Mouse (Mus musculus): ENCODE measurements at regions not wholly inside any gene's neighbourhood (a gene's known extent, or its start where the extent isn't known, plus 50 kb on each side); places are given as distances from the start of the nearest gene placed in this dataset.

DNA sequence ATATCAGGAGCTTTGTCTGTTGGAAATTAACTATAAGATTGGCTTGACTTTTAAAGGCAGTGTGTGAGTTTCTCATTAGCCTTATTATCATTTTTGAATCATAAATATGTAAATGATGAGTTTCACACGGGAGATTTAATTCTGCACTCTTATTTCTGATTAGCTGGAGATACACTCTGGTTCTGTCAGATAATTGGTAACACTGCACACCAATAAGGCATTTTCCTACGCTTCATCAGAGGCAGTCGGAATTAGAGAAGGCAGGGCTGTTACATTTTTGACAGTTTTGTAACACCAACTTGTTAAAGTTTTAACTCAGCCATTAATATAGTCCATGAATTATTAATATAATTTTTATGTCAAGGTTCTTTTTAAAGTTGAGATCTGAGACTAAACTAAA is 347.3 kb downstream of the Zfp352 start:
- DNase-seq (ENCODE audit: extremely low spot score in 1 of 2, low spot score in 1 of 2): no peak

DNA sequence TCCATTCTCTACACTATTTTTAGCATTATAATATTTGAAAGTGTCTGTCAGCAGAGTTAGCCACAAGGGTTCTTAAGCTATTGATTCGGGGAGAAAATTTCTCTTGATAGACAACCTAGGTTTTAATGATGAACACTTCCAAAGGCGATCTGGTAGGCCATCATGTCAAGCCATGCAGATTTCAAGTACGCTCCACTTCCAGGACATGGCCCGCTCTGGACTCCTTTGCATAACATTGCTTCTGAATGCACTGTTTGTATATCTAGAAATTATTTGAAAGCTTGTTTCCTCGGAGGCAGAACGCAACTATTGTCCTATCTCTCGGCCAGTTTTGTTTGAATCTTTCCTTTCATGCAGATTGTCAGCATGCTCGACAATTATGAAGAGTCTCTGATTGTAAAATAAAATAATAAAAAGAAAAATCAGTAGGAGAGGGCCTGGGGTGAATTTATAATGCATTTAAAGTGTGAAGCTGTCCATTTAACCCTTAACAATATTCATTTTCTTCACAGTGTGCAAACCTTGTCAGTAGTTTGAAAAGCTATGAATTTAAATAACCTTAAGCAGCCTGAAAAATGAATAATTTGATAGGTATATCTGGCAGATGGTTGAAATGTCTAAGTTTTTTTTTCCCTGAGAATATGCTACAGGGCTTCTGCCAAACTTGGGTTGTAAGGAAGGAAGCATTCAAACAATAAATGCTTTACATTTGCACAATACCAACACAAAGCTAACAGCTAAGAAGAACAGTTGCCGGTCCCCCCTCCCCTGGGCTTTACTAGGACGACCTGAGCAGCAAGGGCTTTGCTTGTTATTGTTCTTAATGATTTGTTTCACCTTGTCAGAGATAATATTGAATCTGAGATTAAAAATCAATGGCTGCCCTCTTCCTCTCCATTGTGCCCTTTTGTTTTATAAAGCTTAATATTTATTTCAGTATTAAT is 357.8 kb downstream of the Zfp352 start:
- no peak for DNase-seq (ENCODE audit: extremely low spot score in 1 of 2, low spot score in 1 of 2)

DNA sequence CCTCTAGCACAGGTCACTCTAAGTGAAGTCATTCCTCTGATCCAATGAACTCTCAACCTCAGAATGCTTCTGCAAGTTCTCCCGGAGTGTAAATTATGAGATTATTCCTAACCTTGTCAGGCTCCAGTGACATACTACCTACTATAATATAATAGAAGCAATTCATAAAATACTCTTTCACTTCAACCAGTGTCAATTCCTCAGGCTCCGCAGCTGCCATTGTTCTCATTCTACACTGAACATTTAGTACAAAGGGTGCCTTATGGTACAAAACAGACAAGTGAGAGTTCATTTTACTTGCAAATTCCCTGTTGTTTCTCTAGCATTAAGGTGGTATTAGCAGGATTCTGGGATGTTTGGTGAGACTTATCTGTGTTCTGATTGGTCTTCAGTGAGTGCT is 379.7 kb downstream of the Zfp352 start:
- no peak for DNase-seq (ENCODE audit: extremely low spot score in 1 of 2, low spot score in 1 of 2)

DNA sequence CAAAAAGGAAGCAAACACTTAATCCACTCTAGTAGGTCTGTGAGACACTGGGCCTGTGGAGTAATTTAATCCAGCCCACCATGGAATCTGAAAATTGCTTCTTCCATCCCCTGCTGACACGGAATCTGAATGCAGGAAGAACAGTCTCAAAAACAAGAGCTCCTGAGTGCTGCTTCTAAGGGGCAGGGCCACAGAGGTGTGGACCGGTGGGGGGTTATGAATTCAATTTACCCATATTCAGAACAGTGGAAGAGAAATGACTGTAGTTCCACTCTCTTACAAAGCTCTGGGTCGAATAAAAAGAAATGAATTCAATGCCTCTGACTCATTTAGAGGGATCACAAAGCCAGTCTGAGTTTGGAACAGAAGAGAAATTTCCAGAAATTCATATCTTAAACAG is 390.3 kb downstream of the Zfp352 start:
- DNase-seq (ENCODE audit: extremely low spot score in 1 of 2, low spot score in 1 of 2): no peak

DNA sequence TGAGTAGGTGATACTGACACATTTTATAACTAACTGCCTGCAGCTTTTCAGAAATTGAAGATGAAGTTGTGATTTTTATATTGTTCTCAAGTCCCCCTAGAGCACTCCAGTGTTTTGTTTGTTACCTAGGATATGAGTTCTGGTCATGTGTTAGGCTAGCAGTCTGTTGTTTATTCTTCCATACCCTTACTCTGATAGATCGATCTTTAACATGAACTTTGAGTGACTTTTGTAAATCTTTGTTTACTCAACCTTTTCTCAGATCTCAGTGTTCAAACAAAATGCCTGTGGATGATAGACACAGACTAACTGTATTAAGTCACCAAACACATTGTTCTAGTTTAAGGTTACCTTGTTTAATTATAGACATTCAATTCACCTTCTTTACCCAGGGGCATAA is 409.3 kb downstream of the Zfp352 start:
- DNase-seq (ENCODE audit: extremely low spot score in 1 of 2, low spot score in 1 of 2): no peak

DNA sequence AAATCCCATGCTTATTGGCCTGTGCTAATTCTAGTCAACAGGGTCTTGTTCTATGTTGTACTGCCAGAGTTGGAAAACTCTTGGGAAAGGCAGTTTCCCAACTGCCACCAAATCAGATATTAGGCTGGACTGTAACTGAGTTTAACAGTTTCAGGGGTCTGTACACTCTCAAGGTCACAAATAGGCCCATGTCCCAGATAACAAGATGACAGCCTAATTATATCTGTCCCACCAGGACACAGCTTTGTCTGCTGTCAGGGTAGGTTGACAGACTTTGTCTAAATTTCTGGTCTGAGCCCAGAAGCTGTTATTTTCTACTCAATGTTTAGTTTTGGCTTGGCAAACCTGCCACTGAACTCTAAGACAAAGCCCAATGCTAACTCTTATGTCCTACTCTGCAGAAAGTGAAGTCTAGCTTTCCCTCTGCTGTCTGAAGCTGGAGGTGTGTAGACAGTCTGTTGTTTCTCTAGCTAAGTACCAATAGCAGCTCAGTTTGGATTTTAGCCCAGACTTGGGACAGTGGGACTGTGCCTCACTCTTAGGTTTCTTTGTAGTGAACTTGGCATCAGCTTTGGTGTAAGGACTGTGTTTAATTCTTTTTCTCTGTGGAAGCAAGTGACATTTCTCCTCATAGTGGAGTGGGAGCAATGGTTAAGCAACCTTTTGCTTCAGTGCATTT is 453.8 kb downstream of the Zfp352 start:
- no peak for DNase-seq (ENCODE audit: extremely low spot score in 1 of 2, low spot score in 1 of 2)

DNA sequence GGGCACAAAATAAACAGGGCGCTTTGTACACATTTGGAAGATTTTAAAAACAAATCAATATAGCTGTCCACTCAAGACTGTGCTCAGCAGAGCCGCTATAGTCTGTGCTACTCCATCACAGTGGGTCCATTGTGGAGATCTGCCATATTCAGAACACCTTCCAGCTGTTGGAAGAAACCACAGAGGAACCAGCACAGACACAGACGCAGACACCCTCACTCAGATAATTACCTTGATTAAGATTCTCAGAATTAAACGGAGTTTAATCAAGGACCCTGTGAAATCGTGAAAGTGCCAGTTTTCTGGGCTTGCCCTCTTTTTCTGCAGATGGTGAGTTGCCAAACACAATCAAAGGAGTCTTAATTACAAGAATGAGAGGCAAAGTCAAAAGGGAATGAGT is 478.3 kb downstream of the Zfp352 start:
- DNase-seq (ENCODE audit: extremely low spot score in 1 of 2, low spot score in 1 of 2): peak in 1 of 2 experiments; percentile 6

DNA sequence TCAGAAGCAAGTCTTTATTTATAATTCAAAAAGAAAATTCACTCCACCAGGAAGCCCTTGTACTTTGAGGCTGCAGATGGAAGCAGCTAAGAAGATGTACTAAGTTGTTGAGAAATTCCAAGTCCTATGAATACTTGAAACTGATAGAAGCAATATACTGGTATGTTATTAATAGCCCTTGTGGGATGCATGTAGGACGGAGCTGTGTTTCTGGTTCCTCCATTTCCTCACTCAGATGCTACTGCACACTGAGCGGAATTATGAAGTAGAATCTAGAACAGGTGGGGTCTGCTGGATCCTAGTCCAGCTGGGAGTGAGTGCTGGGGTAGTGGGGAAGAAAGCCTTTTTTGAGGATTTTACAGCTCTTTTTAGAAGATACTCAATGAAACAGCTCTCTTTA is 510.5 kb downstream of the Zfp352 start:
- DNase-seq (ENCODE audit: extremely low spot score in 1 of 2, low spot score in 1 of 2): no peak

DNA sequence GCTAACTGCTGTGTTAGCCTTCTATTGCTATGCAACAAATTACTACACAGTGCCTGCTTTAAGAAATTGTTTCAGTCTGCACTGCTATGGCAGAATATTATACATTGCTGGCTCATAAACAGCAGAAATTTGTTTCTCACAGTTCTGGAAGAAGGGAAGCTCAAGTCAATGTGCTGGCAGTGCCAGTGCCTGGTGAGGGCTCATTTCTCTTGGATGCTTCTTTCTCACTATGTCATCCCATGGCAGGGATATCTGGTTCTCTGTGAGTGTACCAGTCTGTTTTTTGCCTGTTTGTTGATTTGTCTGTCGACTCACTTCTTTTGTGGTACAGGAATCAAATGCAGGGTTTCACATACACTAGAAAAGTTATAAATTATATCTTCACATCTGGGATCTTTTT is 516.2 kb downstream of the Zfp352 start:
- DNase-seq (ENCODE audit: extremely low spot score in 1 of 2, low spot score in 1 of 2): no peak

DNA sequence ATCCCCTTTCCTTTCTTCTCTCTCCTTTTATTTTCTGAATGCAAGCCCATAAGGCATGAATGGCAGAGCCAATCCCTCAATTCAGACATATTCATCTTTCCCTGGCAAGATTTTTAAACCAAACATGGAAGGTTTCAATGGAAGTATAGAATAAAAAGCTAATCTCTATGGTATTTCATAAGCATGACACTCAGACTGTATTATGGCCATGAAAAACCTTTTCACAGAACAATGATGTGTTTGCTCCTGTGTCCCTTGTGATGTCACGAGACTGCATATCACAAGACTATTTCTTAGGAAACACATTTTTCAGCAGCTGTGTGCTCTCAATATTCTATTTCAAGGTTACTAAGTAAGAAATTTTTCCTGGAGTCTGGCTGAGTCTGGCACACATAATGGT is 525.5 kb downstream of the Zfp352 start:
- DNase-seq (ENCODE audit: extremely low spot score in 1 of 2, low spot score in 1 of 2): no peak

All from frontal cortex, adult 2 months (tissue).